Mouse (Mus musculus) heart, embryonic 15.5 days (tissue): Measurements from ENCODE around the gene Dusp12. TPM values are rescaled to one million over a fixed set of nuclear protein-coding genes. Genes with fewer than 3 reads are reported as not detected.

ENCODE experiments used
- ATAC-seq: fragments of 200-750 bp; cut with Nextera tagmentation; replicated peaks from 2 replicates; pipeline ENCODE4 v1.8.0; 2017; ENCODE audit warnings: low read depth, moderate TSS enrichment; ENCODE audit not compliant: insufficient number of reproducible peaks, insufficient read depth, low FRiP score
- H3K27ac ChIP-seq: fragments of 300-500 bp; sonication (generic); 2 replicates; pipeline ENCODE4 v1.5.1; 2015; ENCODE audit warnings: mild to moderate bottlenecking, inconsistent platforms
- H3K27me3 ChIP-seq: fragments of 300-500 bp; sonication (generic); 2 replicates; pipeline ENCODE4 v1.6.1; 2015; ENCODE audit warnings: inconsistent platforms
- H3K36me3 ChIP-seq: fragments of 300-500 bp; sonication (generic); 2 replicates; pipeline ENCODE4 v1.6.1; 2015; ENCODE audit warnings: mild to moderate bottlenecking, inconsistent platforms
- H3K4me1 ChIP-seq: fragments of 300-500 bp; sonication (generic); replicated peaks from 2 replicates; pipeline ENCODE4 v1.6.1; 2015; ENCODE audit warnings: inconsistent platforms
- H3K4me2 ChIP-seq: fragments of 300-500 bp; sonication (generic); 2 replicates; pipeline ENCODE4 v1.6.1; 2015; ENCODE audit warnings: inconsistent platforms, mild to moderate bottlenecking, moderate library complexity
- H3K4me3 ChIP-seq: fragments of 300-500 bp; sonication (generic); 2 replicates; pipeline ENCODE4 v1.5.1; 2015; ENCODE audit warnings: mild to moderate bottlenecking, inconsistent platforms
- H3K9ac ChIP-seq: fragments of 300-500 bp; sonication (generic); 2 replicates; pipeline ENCODE4 v1.6.1; 2015; ENCODE audit warnings: mild to moderate bottlenecking, inconsistent platforms
- H3K9me3 ChIP-seq: fragments of 300-500 bp; sonication (generic); replicated peaks from 2 replicates; pipeline ENCODE4 v1.6.1; 2016; ENCODE audit warnings: inconsistent platforms
- WGBS: fragments of 180-500 bp; shearing (Covaris S2); methylation state at CpG from one replicate; pipeline ENCODE4 v1.1.7; 2015; ENCODE audit warnings: mixed read lengths; 5-methylcytosine and 5-hydroxymethylcytosine counted together
- polyA plus RNA-seq: library from polyadenylated mRNA; unstranded; fragments of >200 nt; fragmentation: Nextera tagmentation; extraction: Ambion mirVana; gene quantifications from 2 replicates; pipeline ENCODE4 v1.2.1, GENCODE M21; 2015

Dusp12 gene
- polyA plus RNA-seq, 1 experiment from 2014 or later, result 23.0 TPM

GRCm38 (mm10) chr1:170912891-170913615 lies 27.7 kb upstream of the Dusp12 start, which contains the start of gene Fcrlb:
TSS of gene Fcrlb (minus strand) at chr1:170912941.
- H3K27me3 ChIP-seq, result peaks cover 32% of the 10 kb centered on the region
- WGBS, result 69% methylated on average over 5 of the region's 5 CpGs
- no peaks in the 10 kb centered on the region for H3K36me3 ChIP-seq

DNA sequence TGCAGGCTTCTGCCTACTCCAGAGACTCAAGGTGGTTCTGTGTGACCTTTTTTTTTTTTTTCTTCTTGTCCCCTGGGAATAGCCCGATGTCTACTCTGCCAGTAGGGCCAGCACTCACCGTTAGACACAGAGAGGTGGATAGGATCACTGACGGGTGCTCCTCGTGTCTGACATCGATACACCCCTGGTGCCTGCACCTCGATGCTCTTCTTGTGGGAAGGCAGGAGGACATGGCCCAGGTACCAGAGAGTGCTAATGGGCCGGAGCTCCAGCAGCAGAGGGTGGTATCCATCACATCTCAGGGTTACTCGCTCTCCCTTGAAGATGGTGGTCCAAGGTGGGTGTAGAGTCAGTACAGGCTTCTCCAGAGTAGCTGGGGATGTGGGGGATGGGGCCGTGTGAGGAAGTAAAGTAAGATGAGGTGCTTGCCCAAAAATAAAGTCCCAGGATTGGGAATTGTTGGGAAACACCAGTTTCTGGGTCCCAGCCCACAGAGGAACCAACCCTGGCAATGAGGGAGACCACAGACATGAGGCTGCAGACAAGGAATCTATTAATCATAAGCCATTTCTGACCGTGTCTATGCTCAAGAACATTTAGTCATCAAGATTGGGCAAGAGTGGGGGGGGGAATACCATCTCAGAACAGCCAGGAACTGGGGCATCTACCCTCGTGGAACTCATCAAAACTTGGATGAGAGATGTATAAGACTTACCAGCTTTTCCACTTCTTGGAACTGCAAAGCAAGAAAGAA lies 26.7 kb upstream of the Dusp12 start:
- ATAC-seq, result no peak
- Histone ChIP-seq H3K36me3 (no peaks in the 10 kb centered on the region), H3K4me3 (no peak overlapping the region), H3K27me3 (peaks cover 41% of the 10 kb centered on the region), H3K4me1 (peaks cover 26% of the 10 kb centered on the region), H3K27ac (no peak overlapping the region), H3K9me3 (no peaks in the 10 kb centered on the region), H3K9ac (no peak overlapping the region), H3K4me2 (no peak overlapping the region)
- 79% methylated on average over 11 of the region's 11 CpGs for WGBS

More at GRCm38 (mm10) chr1:170912891-170913615, 27.7 kb upstream of the Dusp12 start, which contains the start of gene Fcrlb:
- no peak for ATAC-seq
- Histone ChIP-seq H3K9me3 (no peaks in the 10 kb centered on the region), H3K4me2 (no peak within 1 kb of the TSS), H3K4me3 (no peak within 1 kb of the TSS), H3K9ac (no peak within 1 kb of the TSS), H3K4me1 (peaks cover 17% of the 10 kb centered on the region), H3K27ac (no peak within 1 kb of the TSS)

DNA sequence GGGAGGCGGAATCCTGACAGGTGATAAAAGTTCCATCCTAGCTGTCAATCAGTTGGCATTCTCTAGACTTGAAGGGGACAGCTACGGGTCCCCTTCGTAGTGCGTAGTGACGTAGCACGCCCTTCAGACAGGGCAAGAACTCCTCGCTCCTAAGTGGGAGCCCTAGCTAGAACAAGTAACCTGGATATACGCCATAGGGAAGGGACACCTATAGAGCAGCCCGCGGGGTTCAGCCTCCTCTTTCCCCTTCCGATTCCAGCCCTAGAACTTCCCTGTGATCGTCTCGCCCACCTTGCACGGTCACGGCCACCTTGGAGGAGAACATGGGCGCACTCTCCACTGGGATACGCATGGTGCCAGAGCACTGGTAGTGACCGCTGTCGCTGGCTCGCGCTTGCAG lies 23.0 kb upstream of the Dusp12 start:
- H3K4me3 ChIP-seq, result peak overlapping the region; percentile 51
- H3K9me3 ChIP-seq, result no peaks in the 10 kb centered on the region
- 5% methylated on average over 21 of the region's 21 CpGs for WGBS
- peaks cover 63% of the 10 kb centered on the region for H3K27me3 ChIP-seq
- H3K4me1 ChIP-seq, result peaks cover 15% of the 10 kb centered on the region
- no peak overlapping the region for H3K27ac ChIP-seq
- H3K36me3 ChIP-seq, result no peaks in the 10 kb centered on the region
- H3K9ac ChIP-seq, result peak overlapping the region; percentile 39
- peak overlapping the region; percentile 87 for H3K4me2 ChIP-seq
- ATAC-seq, result no peak

- H3K4me1 ChIP-seq, result peaks cover 15% of the 10 kb centered on the region
- peak overlapping the region; percentile 87 for H3K4me2 ChIP-seq
- WGBS, result under 1% methylated on average over 71 of the region's 71 CpGs
- no peaks in the 10 kb centered on the region for H3K36me3 ChIP-seq
- H3K27me3 ChIP-seq, result peaks cover 63% of the 10 kb centered on the region
- H3K4me3 ChIP-seq, result peak overlapping the region; percentile 51
- ATAC-seq, result peak; percentile 59
- no peak overlapping the region for H3K27ac ChIP-seq
- H3K9me3 ChIP-seq, result no peaks in the 10 kb centered on the region
- peak overlapping the region; percentile 39 for H3K9ac ChIP-seq
Observed at GRCm38 (mm10) chr1:170907456-170908191, 22.3 kb upstream of the Dusp12 start.

- 28% methylated on average over 11 of the region's 11 CpGs for WGBS
- peaks cover 15% of the 10 kb centered on the region for H3K4me1 ChIP-seq
- no peak for ATAC-seq
- no peaks in the 10 kb centered on the region for H3K9me3 ChIP-seq
- H3K36me3 ChIP-seq, result no peaks in the 10 kb centered on the region
- H3K27me3 ChIP-seq, result peaks cover 63% of the 10 kb centered on the region
- no peak overlapping the region for H3K27ac ChIP-seq
- H3K4me3 ChIP-seq, result peak overlapping the region; percentile 51
- H3K4me2 ChIP-seq, result peak overlapping the region; percentile 87
- no peak overlapping the region; the same call in 1 of the 2 replicates for H3K9ac ChIP-seq
Observed at GRCm38 (mm10) chr1:170907111-170907455, 21.7 kb upstream of the Dusp12 start.

- ATAC-seq, result no peak
- 55% methylated on average over 5 of the region's 5 CpGs for WGBS
- H3K27me3 ChIP-seq, result peaks cover 52% of the 10 kb centered on the region
Observed at GRCm38 (mm10) chr1:170903485-170903884, 18.1 kb upstream of the Dusp12 start.

GRCm38 (mm10) chr1:170901536-170902238 lies 16.3 kb upstream of the Dusp12 start:
- Histone ChIP-seq H3K36me3 (no peaks in the 10 kb centered on the region), H3K27me3 (peaks cover 40% of the 10 kb centered on the region), H3K4me2 (peak overlapping the region; percentile 52), H3K4me1 (peaks cover 3% of the 10 kb centered on the region), H3K27ac (no peak overlapping the region), H3K4me3 (no peak overlapping the region), H3K9me3 (no peaks in the 10 kb centered on the region), H3K9ac (no peak overlapping the region)
- no peak for ATAC-seq
- WGBS, result 30% methylated on average over 10 of the region's 10 CpGs

More at GRCm38 (mm10) chr1:170903485-170903884, 18.1 kb upstream of the Dusp12 start:
- no peaks in the 10 kb centered on the region for H3K36me3 ChIP-seq
- H3K9me3 ChIP-seq, result no peaks in the 10 kb centered on the region
- no peak overlapping the region for H3K4me3 ChIP-seq
- H3K4me2 ChIP-seq, result no peak overlapping the region
- H3K4me1 ChIP-seq, result peaks cover 17% of the 10 kb centered on the region
- H3K9ac ChIP-seq, result no peak overlapping the region
- H3K27ac ChIP-seq, result no peak overlapping the region

GRCm38 (mm10) chr1:170900799-170901467 lies 15.6 kb upstream of the Dusp12 start:
- Histone ChIP-seq H3K27me3 (peaks cover 34% of the 10 kb centered on the region), H3K9me3 (no peaks in the 10 kb centered on the region), H3K4me3 (0 out of 2 replicates have a peak overlapping the region, but pooled peaks have one; percentile 18), H3K9ac (no peak overlapping the region), H3K4me1 (peaks cover 3% of the 10 kb centered on the region), H3K36me3 (no peaks in the 10 kb centered on the region), H3K27ac (no peak overlapping the region), H3K4me2 (peak overlapping the region; percentile 52)
- ATAC-seq, result no peak
- WGBS, result 25% methylated on average over 10 of the region's 10 CpGs

GRCm38 (mm10) chr1:170898413-170899075 lies 13.2 kb upstream of the Dusp12 start:
- no peak overlapping the region for H3K9ac ChIP-seq
- H3K9me3 ChIP-seq, result no peaks in the 10 kb centered on the region
- H3K4me3 ChIP-seq, result no peak overlapping the region
- no peak for ATAC-seq
- H3K4me1 ChIP-seq, result peaks cover 3% of the 10 kb centered on the region
- peaks cover 23% of the 10 kb centered on the region for H3K27me3 ChIP-seq
- H3K27ac ChIP-seq, result no peak overlapping the region
- H3K36me3 ChIP-seq, result no peaks in the 10 kb centered on the region
- 54% methylated on average over 16 of the region's 16 CpGs for WGBS
- H3K4me2 ChIP-seq, result no peak overlapping the region

DNA sequence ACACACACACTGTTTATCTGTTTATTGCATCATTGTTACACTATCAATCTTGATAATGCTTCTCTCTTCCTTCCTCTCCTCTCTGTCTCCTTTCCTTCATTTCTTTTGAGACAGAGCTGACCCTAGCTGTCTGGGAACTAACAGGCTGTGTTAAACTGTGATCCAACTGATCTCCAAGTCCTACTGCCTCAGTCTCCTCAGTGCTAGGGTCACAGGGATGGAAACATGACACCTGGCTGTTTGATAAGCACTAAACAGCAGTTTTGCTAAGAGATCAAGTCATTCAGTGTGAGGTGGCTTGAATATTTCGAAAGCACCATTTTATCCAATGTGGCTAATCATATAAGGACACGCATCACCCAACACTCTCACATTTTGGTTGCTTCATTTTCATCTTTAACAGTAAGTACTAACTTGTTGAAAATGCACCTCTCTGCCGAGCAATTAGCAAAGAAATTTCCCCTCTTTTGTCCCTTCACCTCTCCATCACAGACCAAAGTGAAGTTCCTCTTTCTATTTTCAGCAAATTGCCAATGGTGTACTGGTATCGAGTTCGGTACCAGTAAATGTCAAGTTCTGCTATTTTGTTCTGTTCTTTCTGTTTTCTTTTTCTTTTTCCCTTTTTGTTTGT lies 11.4 kb upstream of the Dusp12 start:
- Histone ChIP-seq H3K4me2 (no peak overlapping the region), H3K9ac (no peak overlapping the region), H3K27me3 (peaks cover 12% of the 10 kb centered on the region), H3K4me1 (peaks cover 3% of the 10 kb centered on the region), H3K9me3 (no peaks in the 10 kb centered on the region), H3K4me3 (no peak overlapping the region), H3K36me3 (no peaks in the 10 kb centered on the region), H3K27ac (no peak overlapping the region)
- 67% methylated on average over 5 of the region's 5 CpGs for WGBS
- no peak for ATAC-seq
